Mouse (Mus musculus) layer of hippocampus, postnatal 10 days (tissue): ENCODE data around the gene Zfp184. TPM values are rescaled to one million over a fixed set of nuclear protein-coding genes. Genes with fewer than 3 reads are reported as not detected.

Experiments
- DNase-seq, 2 experiments: peaks; one replicate each; pipeline ENCODE4 v3.0.0; 2021; ENCODE audit warnings: low spot score in 2 of 2
- total RNA-seq, 2 experiments: library from RNA; stranded (reverse); gene quantifications; 2 replicates each; pipeline ENCODE4 v1.2.3; 2021

Gene Zfp184
- total RNA-seq, 2 experiments from 2014 or later = 5.1 to 6.0 TPM

DNA sequence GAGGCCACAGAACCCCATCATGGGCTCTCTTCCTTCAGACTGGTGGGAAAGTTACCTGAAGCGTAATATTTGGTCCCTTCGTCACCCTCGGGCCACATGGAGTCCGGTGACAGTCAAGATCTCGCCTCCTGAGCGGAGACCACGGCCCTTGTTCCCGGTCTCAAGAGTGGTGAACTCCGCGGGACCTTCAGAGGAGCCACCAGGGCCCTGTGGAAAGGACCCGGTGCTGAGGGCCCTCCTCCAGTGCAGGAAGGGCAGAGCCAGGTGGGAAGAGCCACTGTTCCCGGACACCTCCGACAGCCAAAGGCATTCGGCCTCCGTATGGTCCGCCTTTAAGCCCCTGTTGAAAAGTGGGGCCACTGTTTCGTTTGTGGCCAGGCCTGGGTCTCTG lies 36.9 kb downstream of the Zfp184 start:
- DNase-seq = no peak

DNA sequence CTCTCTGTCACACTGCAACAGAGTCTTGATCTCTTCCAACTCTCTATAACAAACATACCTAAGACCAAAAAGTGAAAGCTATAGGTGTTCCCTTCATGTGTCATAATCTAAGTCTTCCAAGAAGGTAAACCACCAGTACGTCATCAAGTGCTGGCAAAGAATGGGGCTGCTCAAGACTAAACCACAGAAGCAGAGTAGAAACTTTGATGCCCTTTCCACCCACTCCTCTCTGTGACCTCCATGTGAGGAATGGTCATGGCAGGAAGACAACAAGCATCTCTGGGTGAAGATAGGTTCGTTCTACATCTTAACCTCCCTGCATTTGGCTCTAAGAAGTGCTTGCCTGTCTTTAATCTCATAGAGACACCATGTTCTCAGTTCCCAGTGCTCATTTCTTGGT lies 39.6 kb downstream of the Zfp184 start:
- DNase-seq = no peak

DNA sequence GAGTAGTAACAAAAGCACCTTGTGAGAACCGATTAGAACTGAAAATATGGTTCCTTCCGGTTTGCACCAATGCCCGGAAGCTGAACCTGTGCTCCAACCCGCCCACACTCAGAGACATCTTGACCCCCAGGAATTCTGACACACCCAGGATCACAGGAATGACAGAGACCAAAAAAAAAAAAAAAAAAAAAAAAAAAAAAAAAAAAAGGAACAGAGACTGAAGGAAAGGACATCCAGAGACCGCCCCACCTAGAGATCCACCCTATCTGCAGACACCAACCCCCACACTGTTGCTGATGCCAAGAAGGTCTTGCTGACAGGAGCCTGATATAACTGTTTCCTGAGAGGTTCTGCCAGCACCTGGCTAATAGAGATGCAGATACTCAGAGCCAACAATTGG lies 47.7 kb downstream of the Zfp184 start:
- no peak for DNase-seq

DNA sequence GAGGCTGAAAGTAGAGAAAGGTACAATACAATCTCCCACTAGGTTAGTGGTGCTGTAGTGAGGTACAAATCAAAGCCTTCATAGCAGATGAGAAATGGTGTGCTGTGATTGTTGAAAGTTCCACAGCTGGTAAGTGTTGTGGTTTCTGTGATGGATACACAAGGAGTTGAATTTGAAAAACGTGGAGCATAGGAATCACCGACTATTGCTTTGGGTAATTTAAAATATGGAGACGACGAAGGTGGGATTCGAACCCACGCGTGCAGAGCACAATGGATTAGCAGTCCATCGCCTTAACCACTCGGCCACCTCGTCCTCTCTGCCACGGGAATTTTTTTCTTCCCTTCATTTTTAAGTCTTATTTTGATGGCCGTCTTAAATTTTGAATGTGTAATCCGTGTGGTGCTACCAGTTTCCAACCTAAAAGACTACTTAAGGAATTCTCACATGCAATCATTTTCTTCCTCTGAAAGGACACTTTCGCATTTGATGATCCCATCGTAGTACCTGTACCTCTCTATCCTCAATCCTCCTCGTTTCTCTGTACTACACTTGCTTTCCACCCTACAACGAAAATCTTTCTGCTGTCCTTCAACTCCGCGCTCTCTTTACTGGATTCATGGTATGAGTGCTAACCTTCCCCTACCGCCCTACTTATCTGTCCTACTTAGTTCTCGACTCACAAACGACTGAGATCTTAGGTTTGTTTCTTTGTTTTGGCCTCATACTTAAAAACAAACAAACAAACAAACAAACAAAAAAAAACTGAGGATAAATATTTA lies 49.3 kb downstream of the Zfp184 start:
- peak in 1 of 2 experiments; percentile 38 for DNase-seq

DNA sequence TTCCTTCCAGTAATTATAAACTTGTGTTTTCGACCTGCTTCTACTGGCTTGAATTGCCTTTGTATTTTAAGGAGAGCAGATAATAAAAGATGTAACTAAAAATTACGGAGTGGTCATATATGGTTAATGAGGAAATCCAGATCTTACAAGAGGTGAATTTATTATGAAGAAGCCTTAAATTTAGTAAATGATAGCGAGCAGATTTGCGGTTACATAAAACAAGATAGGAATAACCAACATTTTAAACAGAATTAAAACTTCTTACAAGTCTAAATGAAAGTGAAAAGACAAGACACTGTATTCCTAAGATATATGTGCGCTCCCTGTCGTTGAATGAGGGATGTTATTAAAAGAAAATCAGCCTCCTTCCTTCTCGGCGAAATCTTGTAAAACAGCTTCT lies 50.0 kb downstream of the Zfp184 start:
- DNase-seq = no peak

DNA sequence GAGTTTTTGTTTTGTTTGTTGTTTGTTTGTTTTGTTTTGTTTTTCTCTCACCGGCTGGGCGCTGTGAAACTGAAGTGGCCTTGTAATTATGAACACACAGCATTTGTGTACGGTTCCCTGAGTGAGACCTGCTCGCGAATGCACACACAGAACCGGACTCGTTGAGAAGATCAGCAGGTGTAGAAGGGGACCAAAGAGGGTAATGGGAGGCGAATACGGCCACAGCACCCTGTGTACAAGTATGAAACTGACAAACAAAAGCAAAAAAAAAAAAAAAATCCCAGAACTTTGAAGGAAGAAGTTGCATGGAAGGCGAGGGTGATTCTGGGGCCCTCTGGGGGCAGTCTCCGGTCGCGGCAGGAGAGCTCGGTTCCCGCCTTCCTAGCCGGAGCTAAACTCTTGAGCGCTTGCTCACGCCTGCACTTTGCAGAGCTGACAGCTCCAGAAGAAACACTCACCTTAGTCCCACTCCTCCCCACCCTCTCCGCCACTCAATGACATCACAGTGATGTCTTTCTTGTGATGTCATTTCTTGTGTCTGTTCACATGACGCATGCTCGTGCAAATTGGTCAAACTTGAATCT lies 50.5 kb downstream of the Zfp184 start:
- DNase-seq = peak; percentile 14 to 35

DNA sequence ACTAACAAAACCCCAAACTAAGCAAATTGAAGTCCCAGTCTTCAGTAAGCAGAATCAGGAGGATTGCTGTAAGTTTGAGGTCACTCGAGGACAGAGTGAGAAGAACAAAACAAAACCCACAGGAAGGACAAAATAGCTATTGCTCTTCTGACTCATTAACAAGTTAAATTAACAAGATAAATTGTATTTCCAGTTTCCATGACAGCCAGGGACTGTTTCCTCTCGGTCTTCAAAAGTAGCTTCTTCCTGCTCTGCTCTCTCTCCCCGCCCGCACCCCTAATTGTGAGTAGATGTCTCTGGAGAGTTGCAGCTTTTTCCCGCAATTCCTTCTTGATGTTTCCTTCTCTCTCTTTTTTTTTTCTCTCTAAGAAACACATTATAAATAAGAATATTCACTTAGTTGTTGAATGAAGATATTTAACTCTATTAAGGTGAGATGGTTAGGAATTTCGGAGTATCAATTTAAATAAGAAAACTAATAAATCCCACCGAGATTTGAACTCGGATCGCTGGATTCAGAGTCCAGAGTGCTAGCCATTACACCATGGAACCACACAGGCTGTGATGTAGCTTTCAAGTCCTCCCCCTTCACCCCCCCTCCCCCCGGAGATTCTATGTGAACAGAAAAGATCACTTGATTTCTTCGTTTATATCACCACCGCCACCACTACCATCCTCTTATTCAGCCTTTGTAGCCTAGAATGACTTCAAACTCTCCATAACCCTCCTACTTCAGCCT lies 51.4 kb downstream of the Zfp184 start:
- DNase-seq = no peak

DNA sequence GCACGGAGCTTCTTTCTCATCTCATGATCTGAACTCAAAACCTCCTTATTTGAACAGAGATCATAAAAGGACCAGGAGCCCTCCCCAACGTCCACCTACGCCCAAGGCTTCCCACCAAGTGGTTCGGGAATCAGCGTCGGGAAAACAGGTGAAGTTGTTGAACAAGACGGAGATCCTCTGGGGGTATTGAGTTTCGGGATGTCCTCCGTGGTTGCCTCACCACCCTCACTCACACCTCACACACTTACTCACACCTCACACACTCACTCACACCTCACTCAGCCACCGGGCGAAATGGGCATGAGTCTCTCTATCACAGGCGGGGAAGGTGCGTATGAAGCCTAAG lies 51.9 kb downstream of the Zfp184 start:
- DNase-seq = no peak

DNA sequence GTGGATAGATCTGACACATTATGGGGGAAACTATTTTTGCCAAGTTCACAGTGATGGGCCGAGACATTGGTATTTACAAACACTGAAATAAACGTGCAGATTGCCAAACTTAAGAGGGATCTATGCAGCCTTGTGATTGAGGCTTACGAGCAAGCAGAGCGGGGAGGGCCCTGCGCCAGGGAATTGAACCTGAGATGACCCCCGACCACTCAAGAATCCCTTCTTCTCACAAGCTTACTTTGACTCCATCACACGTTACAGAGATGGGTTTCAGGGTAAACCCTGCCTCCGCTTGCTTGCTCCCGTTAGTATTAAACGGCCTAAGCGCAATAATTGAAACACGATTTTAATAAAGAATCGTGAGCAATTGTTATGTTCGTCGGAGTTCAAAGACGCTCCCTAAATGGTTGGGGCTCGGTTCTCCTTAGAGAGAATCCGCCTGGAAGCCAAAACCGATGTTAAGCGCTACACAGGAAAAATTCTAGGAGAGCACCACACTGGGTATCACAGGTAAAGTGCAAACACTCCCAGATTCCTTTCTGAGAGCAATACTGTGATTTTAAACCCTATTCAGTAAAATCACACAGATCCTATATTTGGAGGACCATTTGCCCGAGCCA lies 52.4 kb downstream of the Zfp184 start:
- no peak for DNase-seq

DNA sequence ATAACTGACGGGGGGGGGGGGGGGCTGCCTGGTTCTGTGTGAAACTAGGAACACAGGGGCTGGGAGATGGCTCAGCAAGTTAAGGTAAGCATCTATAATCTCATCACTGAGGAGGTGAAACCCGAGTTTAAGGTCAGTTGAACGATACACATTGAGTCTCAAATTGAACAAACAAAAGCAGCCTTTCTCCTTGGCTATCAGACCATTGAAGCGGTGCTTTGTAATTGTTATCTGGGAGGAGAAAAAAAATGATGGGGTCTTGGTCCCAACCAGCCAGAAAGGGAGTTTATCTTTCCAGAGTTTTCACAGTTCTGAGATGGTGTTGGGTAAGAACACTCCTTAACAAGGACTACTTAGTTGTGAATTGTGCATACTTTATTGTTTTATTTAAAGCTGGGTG lies 52.9 kb downstream of the Zfp184 start:
- no peak for DNase-seq

DNA sequence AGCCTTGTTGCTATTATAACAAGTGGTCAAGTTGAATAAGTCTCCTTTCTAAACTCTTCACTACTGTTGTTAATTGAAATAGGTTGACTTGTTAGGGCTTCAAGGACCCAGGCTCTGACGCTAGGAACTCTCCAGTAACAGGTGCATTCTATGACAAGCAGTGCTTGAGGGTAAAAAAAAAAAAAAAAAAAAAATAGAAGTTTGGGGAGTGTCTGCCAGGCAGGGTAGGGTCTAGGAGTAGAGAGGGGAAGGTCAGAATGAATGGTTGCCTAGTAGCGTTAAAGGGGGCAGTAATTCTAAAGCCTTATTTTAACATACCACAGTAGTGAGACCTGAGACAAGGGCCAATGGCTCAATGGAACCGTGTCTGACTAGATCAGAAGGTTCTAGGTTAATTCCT lies 53.5 kb downstream of the Zfp184 start:
- no peak for DNase-seq

DNA sequence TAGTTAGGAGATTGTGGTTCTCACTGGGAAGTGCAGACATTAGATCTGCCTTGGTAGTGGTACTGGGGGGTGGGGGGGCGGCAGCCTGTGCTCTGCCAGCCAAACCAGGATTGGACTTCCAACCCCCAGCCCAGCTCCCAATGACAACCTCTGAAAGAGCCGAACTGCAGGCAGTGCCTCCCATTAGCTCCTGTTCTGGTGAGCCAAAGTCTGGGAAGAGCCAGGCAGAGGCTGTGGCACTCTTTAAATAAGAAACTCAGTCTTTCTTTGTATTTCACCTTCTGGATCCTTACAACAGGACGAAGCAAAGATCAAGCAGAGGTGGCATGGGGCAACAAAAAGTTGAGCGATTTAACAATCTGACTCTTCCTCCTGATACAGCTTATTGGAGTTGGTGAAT lies 54.3 kb downstream of the Zfp184 start:
- DNase-seq = no peak

DNA sequence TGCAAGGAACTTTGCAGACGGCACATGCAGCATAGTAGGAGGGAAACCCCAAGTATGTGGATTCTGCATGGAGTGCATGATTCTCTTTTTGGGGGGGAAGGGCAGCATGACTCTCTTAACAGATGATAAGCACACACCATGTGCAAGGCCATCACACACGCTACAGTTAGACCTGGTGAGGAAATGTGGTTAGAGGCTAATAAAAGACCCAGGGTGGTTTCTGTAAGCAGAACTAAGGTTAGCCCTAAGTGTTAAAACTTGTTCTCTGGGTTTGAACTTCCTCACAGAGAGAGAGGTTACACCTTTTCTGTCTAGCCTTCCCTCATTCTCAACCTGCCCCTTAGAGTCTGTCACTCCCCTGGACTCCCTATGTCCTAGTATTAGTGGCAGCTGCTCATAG lies 56.5 kb downstream of the Zfp184 start:
- no peak for DNase-seq

DNA sequence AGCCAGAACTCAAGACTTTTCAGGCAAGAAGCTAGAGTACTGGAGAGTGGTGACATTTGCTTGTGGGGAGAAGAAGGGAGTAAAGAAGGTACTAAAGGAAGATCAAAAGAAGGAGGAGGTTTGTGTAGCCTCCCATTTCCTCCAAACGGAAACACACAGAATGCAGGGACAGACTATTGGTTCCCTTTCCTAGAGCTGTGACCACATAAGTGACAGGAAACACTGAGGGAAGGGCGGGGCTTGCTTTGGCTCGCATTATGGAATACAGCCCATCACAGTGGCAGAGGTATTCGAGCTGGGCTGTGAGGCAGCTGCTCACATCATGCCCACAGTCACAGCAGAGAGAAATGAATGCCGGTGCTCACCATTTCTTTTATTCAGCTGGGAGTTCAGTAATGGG lies 56.9 kb downstream of the Zfp184 start:
- DNase-seq = no peak

DNA sequence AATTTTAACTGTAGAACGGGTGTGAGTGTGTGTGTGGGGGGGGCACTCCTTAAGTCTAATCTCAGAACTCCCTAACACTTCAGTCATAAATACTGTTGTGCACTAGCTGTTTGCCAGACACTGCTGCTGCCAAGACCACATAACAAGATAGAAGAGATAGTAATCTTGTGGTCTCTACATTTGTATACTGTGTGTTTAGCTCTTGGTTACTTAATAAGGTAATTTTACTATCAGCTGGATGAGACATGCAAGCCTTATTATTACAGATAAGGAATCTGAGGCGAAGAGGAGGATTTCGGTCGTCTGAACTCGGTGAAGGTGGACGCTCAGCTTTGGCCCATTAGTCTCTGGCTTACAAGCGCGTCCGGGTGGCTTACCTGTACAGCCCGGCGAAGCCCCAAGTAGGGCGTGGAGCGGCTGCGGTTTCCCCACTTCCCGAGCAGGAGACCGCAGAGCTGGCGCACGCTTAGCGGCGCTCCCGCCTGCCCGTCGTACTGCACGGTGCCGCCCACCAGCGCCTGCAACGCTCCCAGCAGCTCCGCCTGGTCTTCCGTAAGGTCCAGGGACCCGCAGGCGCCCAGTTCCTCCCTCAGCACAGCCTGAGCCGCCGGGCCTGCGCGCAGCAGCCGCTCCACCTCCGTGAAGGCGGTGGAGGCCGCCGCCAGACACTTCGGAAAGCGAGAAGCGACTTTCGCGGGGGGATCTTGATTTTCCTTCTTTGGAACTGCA lies 60.9 kb downstream of the Zfp184 start:
- DNase-seq = peak in 1 of 2 experiments; percentile 41

DNA sequence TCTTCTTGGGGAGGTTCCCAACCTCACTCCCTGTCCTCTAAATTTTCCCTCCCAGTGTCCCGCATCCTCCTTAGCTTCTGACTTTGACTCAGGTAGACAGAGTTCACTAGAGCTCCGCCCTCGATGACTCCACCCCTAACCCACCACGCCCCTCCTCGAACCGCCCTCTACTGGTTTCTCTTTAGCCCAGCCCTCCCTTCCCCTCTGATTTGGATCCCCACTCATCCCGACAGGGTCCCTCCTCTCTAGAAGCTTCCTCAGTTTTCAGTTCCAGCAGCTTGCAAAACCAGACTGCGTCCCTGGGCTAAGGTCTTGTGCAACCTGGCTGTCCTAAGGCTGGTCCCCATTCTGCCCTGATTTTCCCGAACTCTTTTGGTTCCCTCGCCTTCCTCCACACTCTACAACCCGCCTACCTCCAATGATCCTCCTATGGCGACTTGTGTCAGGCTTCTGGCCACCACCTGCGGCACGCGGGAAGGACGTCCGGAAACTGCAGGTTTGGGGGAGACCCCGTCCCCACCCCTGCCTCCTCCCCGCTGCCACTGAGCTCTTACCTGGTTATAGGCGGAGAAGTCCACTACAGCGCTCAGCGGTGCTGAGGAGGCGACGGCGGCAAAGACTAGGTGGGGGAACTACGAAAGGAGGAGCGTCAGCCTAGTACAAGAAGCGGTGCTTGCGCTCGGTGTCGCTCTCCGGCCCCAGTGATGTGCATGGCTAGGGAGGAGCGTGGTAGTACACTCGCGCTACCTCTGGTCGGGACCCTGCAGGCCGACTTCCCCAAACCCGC lies 61.6 kb downstream of the Zfp184 start:
- DNase-seq = no peak

DNA sequence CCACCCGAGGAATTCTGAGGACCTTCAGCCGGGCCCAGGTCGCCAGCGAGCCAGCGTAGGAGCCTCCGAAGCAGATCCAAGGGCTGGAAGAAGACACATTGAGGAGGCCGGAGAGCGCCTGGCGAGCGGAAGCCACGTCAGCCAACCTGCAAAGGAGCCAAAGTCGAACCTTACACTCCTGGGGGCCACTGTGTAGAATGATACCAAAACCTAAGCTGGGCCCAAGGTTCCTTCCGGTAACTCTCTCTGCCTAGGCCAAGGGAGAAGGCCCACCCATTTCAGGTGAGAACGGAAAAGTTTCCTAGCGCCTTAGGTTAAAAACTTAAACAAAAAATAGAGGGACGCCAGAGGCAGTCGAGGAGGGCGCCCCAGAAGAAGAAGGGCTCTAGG lies 62.2 kb downstream of the Zfp184 start:
- DNase-seq = no peak

DNA sequence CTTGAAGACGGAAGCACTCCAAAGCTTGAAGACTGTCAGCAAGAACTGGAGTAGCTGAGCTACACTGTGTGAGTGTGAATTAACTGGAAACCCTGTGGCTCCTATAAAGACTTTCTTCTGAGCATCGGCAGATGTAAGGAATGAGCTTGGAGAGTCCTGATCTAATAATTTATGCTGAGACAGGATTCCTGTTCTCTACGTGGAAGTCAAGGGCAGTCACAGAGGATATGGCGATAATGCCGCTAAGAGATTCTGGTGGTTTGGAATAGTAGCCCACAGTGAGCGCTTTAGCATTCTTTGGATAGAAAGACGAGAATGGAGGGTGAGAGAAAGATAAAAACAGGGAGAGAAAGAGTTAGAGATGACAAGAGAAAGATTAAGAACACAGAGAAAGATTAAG lies 63.0 kb downstream of the Zfp184 start:
- no peak for DNase-seq

DNA sequence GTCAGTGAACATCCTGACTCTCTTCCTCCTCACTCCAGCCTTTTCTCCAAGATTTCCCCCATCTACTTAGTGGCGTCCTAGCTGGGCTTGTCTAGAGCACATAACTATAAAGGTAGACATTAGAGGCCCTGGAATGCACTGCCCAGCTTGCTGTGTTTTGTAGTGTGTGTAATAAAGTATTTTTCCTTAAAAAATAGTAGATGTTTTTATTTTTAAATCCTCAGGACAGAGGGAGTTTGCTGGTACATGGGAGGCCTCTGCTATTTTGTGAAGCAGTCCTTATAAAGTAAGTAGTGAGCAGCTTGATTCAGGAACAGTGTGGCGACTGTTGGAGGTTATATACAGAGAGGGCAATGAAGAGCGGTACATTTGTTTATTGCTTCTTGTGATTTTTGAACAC lies 63.8 kb downstream of the Zfp184 start:
- no peak for DNase-seq

DNA sequence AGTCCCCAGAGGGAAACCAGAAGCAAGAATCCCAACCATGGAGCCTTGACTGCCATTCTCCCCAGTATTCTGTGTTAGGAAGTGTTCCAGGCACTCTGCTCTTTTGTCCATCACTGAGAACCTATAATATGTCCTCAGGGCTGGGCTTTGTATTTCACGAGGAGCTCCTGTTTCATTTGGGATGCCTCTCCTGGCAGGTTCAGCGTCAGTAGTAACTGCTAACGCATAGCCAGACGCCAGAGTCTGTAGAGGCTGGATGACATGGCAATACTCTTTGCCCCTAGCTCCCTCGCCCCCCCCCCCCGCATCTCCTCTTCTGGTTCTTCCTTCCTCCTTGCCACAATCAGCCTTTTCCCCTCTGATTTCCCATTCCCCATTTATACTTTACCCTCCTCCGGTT lies 64.7 kb downstream of the Zfp184 start, which contains the start of gene Prss16:
Gene Prss16, minus strand, starts transcription at position 101 of the 400 bp plus-strand sequence.
- DNase-seq = no peak
